ENCODE assay signal across 18 mouse cellular contexts in the genomic region with DNA sequence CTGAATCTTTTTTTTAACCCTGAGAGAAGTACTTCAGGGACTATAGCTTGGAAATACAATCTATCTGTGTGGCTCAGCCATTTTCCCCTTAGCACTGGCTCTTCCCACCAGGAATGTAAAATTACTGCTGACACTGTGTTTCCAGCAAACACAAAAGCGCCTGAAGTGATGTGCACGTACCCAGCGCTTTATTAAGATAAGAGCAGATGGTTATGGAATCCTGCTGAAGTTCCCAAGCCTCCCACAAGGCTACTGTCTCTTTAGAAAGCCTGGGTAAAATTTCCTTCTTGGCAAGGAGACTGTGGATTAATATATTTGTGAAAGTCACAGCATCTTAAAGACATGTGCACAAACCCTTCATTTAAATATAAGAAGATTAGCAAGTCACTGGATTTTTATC.
DNase-seq lines count a peak whose midpoint lies in the region; ATAC-seq lines count a peak whose summit lies in the region.
"Had no signal": no experiment of that assay in that cellular context is flagged by ENCODE, and none has a peak within 500 bp of the region (broad histone marks: within the 10 kb centered on the region; RNA-seq: fewer than 3 reads in every experiment).

No protein-coding gene starts in this region.

- no peak overlapping the region for H3K9ac ChIP-seq in forebrain, embryonic 16.5 days (replicated peaks; ENCODE audit: low read depth, low read length)
- no peak overlapping the region for H3K9ac ChIP-seq in hindbrain, embryonic 15.5 days
- H3K9ac ChIP-seq in midbrain, embryonic 16.5 days (ENCODE audit: low read depth, low read length) = no peak overlapping the region
- no peak overlapping the region for H3K9ac ChIP-seq in hindbrain, embryonic 16.5 days (ENCODE audit: low read depth, low read length)
- H3K9ac ChIP-seq: embryonic facial prominence, embryonic 12.5 days; heart, embryonic 15.5 days; limb, embryonic 15.5 days; liver, embryonic 13.5 days had no signal

- no peak overlapping the region for H3K4me3 ChIP-seq in forebrain, embryonic 16.5 days (replicated peaks; ENCODE audit: low read length)
- no peak overlapping the region for H3K4me3 ChIP-seq in forebrain, embryonic 10.5 days
- no peak overlapping the region for H3K4me3 ChIP-seq in hindbrain, embryonic 15.5 days
- H3K4me3 ChIP-seq in hindbrain, embryonic 10.5 days = no peak overlapping the region
- no peak overlapping the region for H3K4me3 ChIP-seq in midbrain, embryonic 16.5 days (ENCODE audit: low read depth, low read length)
- no peak overlapping the region for H3K4me3 ChIP-seq in midbrain, embryonic 10.5 days
- no peak overlapping the region for H3K4me3 ChIP-seq in hindbrain, embryonic 16.5 days (ENCODE audit: low read length)
- H3K4me3 ChIP-seq: embryonic facial prominence, embryonic 12.5 days; heart, embryonic 10.5 days; heart, embryonic 15.5 days; limb, embryonic 10.5 days; limb, embryonic 15.5 days; liver, embryonic 13.5 days had no signal

- DNase-seq in forebrain, embryonic 10.5 days (ENCODE audit: extremely low spot score, low spot score) = no peak
- no peak for DNase-seq in hindbrain, embryonic 10.5 days (ENCODE audit: low spot score)
- no peak for DNase-seq in midbrain, embryonic 10.5 days (ENCODE audit: low spot score)
- DNase-seq in testis, postnatal 10 days (ENCODE audit: low spot score) = no peak
- DNase-seq: heart, adult 11 months had no signal

- H3K27me3 ChIP-seq in forebrain, embryonic 16.5 days (replicated peaks; ENCODE audit: control insufficient read depth, insufficient read depth, low read length) = no peaks in the 10 kb centered on the region
- no peaks in the 10 kb centered on the region for H3K27me3 ChIP-seq in forebrain, embryonic 10.5 days (ENCODE audit: poor library complexity, severe bottlenecking)
- no peaks in the 10 kb centered on the region for H3K27me3 ChIP-seq in hindbrain, embryonic 15.5 days
- no peaks in the 10 kb centered on the region for H3K27me3 ChIP-seq in hindbrain, embryonic 10.5 days (ENCODE audit: insufficient read depth, poor library complexity, severe bottlenecking)
- no peaks in the 10 kb centered on the region for H3K27me3 ChIP-seq in midbrain, embryonic 16.5 days (ENCODE audit: control insufficient read depth, insufficient read depth, low read depth, low read length)
- no peaks in the 10 kb centered on the region for H3K27me3 ChIP-seq in midbrain, embryonic 10.5 days (ENCODE audit: low read depth, poor library complexity, severe bottlenecking)
- no peaks in the 10 kb centered on the region for H3K27me3 ChIP-seq in hindbrain, embryonic 16.5 days (replicated peaks; ENCODE audit: control insufficient read depth, insufficient read depth, low read length)
- H3K27me3 ChIP-seq: CH12.LX; embryonic facial prominence, embryonic 12.5 days; heart, embryonic 15.5 days; limb, embryonic 15.5 days; liver, embryonic 13.5 days had no signal

- 0 out of 2 replicates have a peak overlapping the region, but pooled peaks have one; percentile 9 for H3K27ac ChIP-seq in forebrain, embryonic 16.5 days (ENCODE audit: low read length)
- no peak overlapping the region for H3K27ac ChIP-seq in forebrain, embryonic 10.5 days
- H3K27ac ChIP-seq in hindbrain, embryonic 15.5 days (replicated peaks) = peak overlapping the region; percentile 70
- H3K27ac ChIP-seq in hindbrain, embryonic 10.5 days = no peak overlapping the region
- H3K27ac ChIP-seq in midbrain, embryonic 16.5 days (ENCODE audit: low read length) = 0 out of 2 replicates have a peak overlapping the region, but pooled peaks have one; percentile 69
- H3K27ac ChIP-seq in midbrain, embryonic 10.5 days (replicated peaks) = no peak overlapping the region
- peak overlapping the region; percentile 10; the same call in 1 of the 2 replicates for H3K27ac ChIP-seq in hindbrain, embryonic 16.5 days (ENCODE audit: low read depth, low read length)
- H3K27ac ChIP-seq: embryonic facial prominence, embryonic 12.5 days; heart, embryonic 10.5 days; heart, embryonic 15.5 days; limb, embryonic 10.5 days; limb, embryonic 15.5 days; liver, embryonic 13.5 days; stomach, postnatal 0 days had no signal

- H3K4me2 ChIP-seq in forebrain, embryonic 16.5 days (ENCODE audit: low read length) = no peak overlapping the region
- H3K4me2 ChIP-seq in hindbrain, embryonic 15.5 days = no peak overlapping the region
- no peak overlapping the region for H3K4me2 ChIP-seq in midbrain, embryonic 16.5 days (ENCODE audit: low read length)
- no peak overlapping the region for H3K4me2 ChIP-seq in hindbrain, embryonic 16.5 days (ENCODE audit: low read length)
- H3K4me2 ChIP-seq: embryonic facial prominence, embryonic 12.5 days; heart, embryonic 15.5 days; limb, embryonic 15.5 days; liver, embryonic 13.5 days had no signal

- H3K9me3 ChIP-seq in forebrain, embryonic 16.5 days (ENCODE audit: control insufficient read depth, low read length) = no peaks in the 10 kb centered on the region
- no peaks in the 10 kb centered on the region for H3K9me3 ChIP-seq in forebrain, embryonic 10.5 days
- H3K9me3 ChIP-seq in hindbrain, embryonic 15.5 days = no peaks in the 10 kb centered on the region
- no peaks in the 10 kb centered on the region for H3K9me3 ChIP-seq in hindbrain, embryonic 10.5 days
- no peaks in the 10 kb centered on the region for H3K9me3 ChIP-seq in midbrain, embryonic 16.5 days (replicated peaks; ENCODE audit: control insufficient read depth, low read length, poor library complexity, severe bottlenecking)
- H3K9me3 ChIP-seq in midbrain, embryonic 10.5 days (replicated peaks) = no peaks in the 10 kb centered on the region
- H3K9me3 ChIP-seq in hindbrain, embryonic 16.5 days (ENCODE audit: control insufficient read depth, low read length) = no peaks in the 10 kb centered on the region
- H3K9me3 ChIP-seq: embryonic facial prominence, embryonic 12.5 days; heart, embryonic 10.5 days; heart, embryonic 15.5 days; limb, embryonic 10.5 days; limb, embryonic 15.5 days; liver, embryonic 13.5 days had no signal

- H3K4me1 ChIP-seq in forebrain, embryonic 16.5 days (replicated peaks; ENCODE audit: control insufficient read depth, insufficient read depth, low read length) = no peaks in the 10 kb centered on the region
- H3K4me1 ChIP-seq in forebrain, embryonic 10.5 days = no peaks in the 10 kb centered on the region
- H3K4me1 ChIP-seq in hindbrain, embryonic 15.5 days (replicated peaks) = peaks cover 9% of the 10 kb centered on the region; the same call in 1 of the 2 replicates
- H3K4me1 ChIP-seq in hindbrain, embryonic 10.5 days (replicated peaks) = no peaks in the 10 kb centered on the region
- H3K4me1 ChIP-seq in midbrain, embryonic 16.5 days (ENCODE audit: control insufficient read depth, insufficient read depth, low read length) = no peaks in the 10 kb centered on the region
- no peaks in the 10 kb centered on the region for H3K4me1 ChIP-seq in midbrain, embryonic 10.5 days
- no peaks in the 10 kb centered on the region for H3K4me1 ChIP-seq in hindbrain, embryonic 16.5 days (ENCODE audit: control insufficient read depth, insufficient read depth, low read depth, low read length)
- H3K4me1 ChIP-seq: embryonic facial prominence, embryonic 12.5 days had no signal

- 73% methylated on average over 3 of the region's 3 CpGs for WGBS in forebrain, embryonic 16.5 days
- 91% methylated on average over 3 of the region's 3 CpGs for WGBS in forebrain, embryonic 10.5 days
- WGBS in hindbrain, embryonic 15.5 days = 64% methylated on average over 3 of the region's 3 CpGs
- 87% methylated on average over 3 of the region's 3 CpGs for WGBS in hindbrain, embryonic 10.5 days
- 80% methylated on average over 3 of the region's 3 CpGs for WGBS in midbrain, embryonic 16.5 days
- 92% methylated on average over 3 of the region's 3 CpGs for WGBS in midbrain, embryonic 10.5 days
- 73% methylated on average over 3 of the region's 3 CpGs for WGBS in hindbrain, embryonic 16.5 days

- peaks cover 9% of the 10 kb centered on the region; the same call in 1 of the 2 replicates for H3K36me3 ChIP-seq in forebrain, embryonic 16.5 days (ENCODE audit: control insufficient read depth, insufficient read depth)
- peaks cover 83% of the 10 kb centered on the region for H3K36me3 ChIP-seq in forebrain, embryonic 10.5 days (replicated peaks)
- H3K36me3 ChIP-seq in hindbrain, embryonic 15.5 days = peaks cover 18% of the 10 kb centered on the region
- H3K36me3 ChIP-seq in hindbrain, embryonic 10.5 days = peaks cover 81% of the 10 kb centered on the region
- peaks cover under 1% of the 10 kb centered on the region for H3K36me3 ChIP-seq in midbrain, embryonic 16.5 days (ENCODE audit: control insufficient read depth, insufficient read depth, low read length)
- H3K36me3 ChIP-seq in midbrain, embryonic 10.5 days = peaks cover 80% of the 10 kb centered on the region
- peaks cover 3% of the 10 kb centered on the region for H3K36me3 ChIP-seq in hindbrain, embryonic 16.5 days (ENCODE audit: control insufficient read depth, insufficient read depth, low read length)
- H3K36me3 ChIP-seq: heart, embryonic 15.5 days had no signal

- ATAC-seq in forebrain, embryonic 16.5 days = peak; percentile 11; the same call in 1 of the 2 replicates
- ATAC-seq in hindbrain, embryonic 15.5 days (ENCODE audit: low FRiP score, low read depth) = peak; percentile 12; the same call in 1 of the 2 replicates
- peak; percentile 22; the same call in 1 of the 2 replicates for ATAC-seq in midbrain, embryonic 16.5 days
- peak; percentile 12; the same call in 1 of the 2 replicates for ATAC-seq in hindbrain, embryonic 16.5 days
- ATAC-seq: intestine, postnatal 0 days had no signal

Comparison
In these comparisons a context has a peak if more than half of its experiments do, and no peak if none do; other contexts are left out.
1. H3K27ac ChIP-seq: peak in forebrain, embryonic 16.5 days (single experiment), hindbrain, embryonic 15.5 days (single experiment), midbrain, embryonic 16.5 days (single experiment) and hindbrain, embryonic 16.5 days (single experiment); none in forebrain, embryonic 10.5 days (single experiment), hindbrain, embryonic 10.5 days (single experiment) and midbrain, embryonic 10.5 days (single experiment).
2. Peak in every context shown above with its lines, with median percentiles within 50 percentile points of each other: ATAC-seq.